Mouse (Mus musculus) intestine, embryonic 15.5 days (tissue): Measurements from ENCODE around the gene Mfrp. TPM values are rescaled to one million over a fixed set of nuclear protein-coding genes. Genes with fewer than 3 reads are reported as not detected.

Experiments
- ATAC-seq: fragments of 200-750 bp; cut with Nextera tagmentation; 2 replicates; pipeline ENCODE4 v1.8.0; 2017; ENCODE audit warnings: moderate TSS enrichment, moderate library complexity
- H3K27ac ChIP-seq: fragments of 300-500 bp; sonication (generic); 2 replicates; pipeline ENCODE4 v1.5.1; 2015; ENCODE audit warnings: mild to moderate bottlenecking, inconsistent platforms
- H3K27me3 ChIP-seq: fragments of 300-500 bp; sonication (generic); replicated peaks from 2 replicates; pipeline ENCODE4 v1.6.1; 2015; ENCODE audit warnings: inconsistent platforms
- H3K36me3 ChIP-seq: fragments of 300-500 bp; sonication (generic); 2 replicates; pipeline ENCODE4 v1.6.1; 2015; ENCODE audit warnings: inconsistent platforms
- H3K4me1 ChIP-seq: fragments of 300-500 bp; sonication (generic); replicated peaks from 2 replicates; pipeline ENCODE4 v1.6.1; 2015; ENCODE audit warnings: inconsistent platforms
- H3K4me2 ChIP-seq: fragments of 300-500 bp; sonication (generic); replicated peaks from 2 replicates; pipeline ENCODE4 v1.6.1; 2015; ENCODE audit warnings: mild to moderate bottlenecking, inconsistent platforms
- H3K4me3 ChIP-seq: fragments of 300-500 bp; sonication (generic); replicated peaks from 2 replicates; pipeline ENCODE4 v1.5.1; 2015; ENCODE audit warnings: inconsistent platforms
- H3K9ac ChIP-seq: fragments of 300-500 bp; sonication (generic); 2 replicates; pipeline ENCODE4 v1.6.1; 2015; ENCODE audit warnings: inconsistent platforms
- H3K9me3 ChIP-seq: fragments of 300-500 bp; sonication (generic); 2 replicates; pipeline ENCODE4 v1.6.1; 2016; ENCODE audit warnings: inconsistent platforms
- WGBS: fragments of 180-500 bp; shearing (Covaris S2); methylation state at CpG from one replicate; pipeline ENCODE4 v1.1.7; 2015; 5-methylcytosine and 5-hydroxymethylcytosine counted together
- polyA plus RNA-seq: library from polyadenylated mRNA; unstranded; fragments of >200 nt; fragmentation: Nextera tagmentation; extraction: Ambion mirVana; gene quantifications from 2 replicates; pipeline ENCODE4 v1.2.1, GENCODE M21; 2015

Mfrp gene
- polyA plus RNA-seq, 1 experiment from 2014 or later = 0.06 TPM

DNA sequence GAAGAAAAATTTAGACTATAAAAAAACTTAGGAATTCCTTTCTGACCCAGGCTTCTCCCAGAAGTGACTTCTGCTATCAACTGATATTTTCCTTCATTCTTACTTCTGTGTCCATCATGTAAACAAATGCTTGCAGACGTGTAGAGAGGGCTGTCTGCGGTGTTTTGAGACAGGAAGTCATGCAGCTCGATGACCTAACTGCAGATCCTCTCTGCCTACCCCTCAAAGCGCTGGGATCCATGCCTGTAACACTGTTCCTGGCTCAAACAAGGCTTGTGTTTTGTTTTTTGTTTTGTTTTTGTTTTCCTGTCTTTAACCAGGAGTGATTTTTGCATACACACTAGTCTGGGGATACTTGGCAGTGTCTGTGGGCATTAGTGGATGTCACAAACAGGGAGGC lies 36.3 kb downstream of the Mfrp start:
- Histone ChIP-seq H3K36me3 (peaks cover 18% of the 10 kb centered on the region), H3K4me3 (no peak overlapping the region), H3K9ac (no peak overlapping the region), H3K9me3 (no peaks in the 10 kb centered on the region), H3K27ac (no peak overlapping the region), H3K27me3 (peaks cover 18% of the 10 kb centered on the region), H3K4me1 (peaks cover 28% of the 10 kb centered on the region), H3K4me2 (no peak overlapping the region)
- no peak for ATAC-seq
- WGBS = 47% methylated on average over 4 of the region's 4 CpGs

GRCm38 (mm10) chr9:44141951-44142350 lies 40.4 kb downstream of the Mfrp start:
- no peak overlapping the region for H3K27ac ChIP-seq
- H3K4me2 ChIP-seq = no peak overlapping the region
- WGBS = 70% methylated on average over 5 of the region's 5 CpGs
- H3K4me3 ChIP-seq = no peak overlapping the region
- H3K9me3 ChIP-seq = no peaks in the 10 kb centered on the region
- peaks cover 27% of the 10 kb centered on the region for H3K36me3 ChIP-seq
- no peak overlapping the region for H3K9ac ChIP-seq
- H3K4me1 ChIP-seq = no peaks in the 10 kb centered on the region
- no peak for ATAC-seq
- no peaks in the 10 kb centered on the region for H3K27me3 ChIP-seq

DNA sequence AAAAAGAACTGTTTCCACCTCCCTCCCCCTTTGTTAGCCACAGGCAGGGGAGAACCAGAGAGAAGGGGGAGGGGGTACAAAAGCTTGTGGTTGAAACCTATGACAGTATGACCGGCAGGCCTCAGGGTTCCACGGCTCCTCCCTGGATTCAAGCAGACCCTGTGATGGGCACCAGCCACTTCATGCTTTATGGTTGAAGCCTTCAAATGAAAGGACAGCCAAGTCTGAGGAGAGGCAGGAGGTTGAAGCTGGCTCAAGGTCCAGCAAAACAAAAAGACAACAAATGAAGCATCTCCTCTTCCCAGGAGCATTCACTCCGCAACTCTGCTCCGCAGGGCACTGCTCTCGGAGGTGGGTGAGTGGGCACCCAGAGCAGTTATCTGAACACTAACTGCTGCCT lies 41.9 kb downstream of the Mfrp start:
- no peak for ATAC-seq
- H3K36me3 ChIP-seq = peaks cover 25% of the 10 kb centered on the region
- whole genome bisulfite sequencing = 79% methylated on average over 5 of the region's 5 CpGs
- no peaks in the 10 kb centered on the region for H3K27me3 ChIP-seq
- no peak overlapping the region for H3K4me3 ChIP-seq
- H3K4me2 ChIP-seq = no peak overlapping the region
- H3K9ac ChIP-seq = no peak overlapping the region
- no peaks in the 10 kb centered on the region for H3K9me3 ChIP-seq
- H3K27ac ChIP-seq = peak overlapping the region; percentile 40; the same call in 1 of the 2 replicates
- H3K4me1 ChIP-seq = no peaks in the 10 kb centered on the region

GRCm38 (mm10) chr9:44144023-44144717 lies 42.6 kb downstream of the Mfrp start:
- Histone ChIP-seq H3K9me3 (no peaks in the 10 kb centered on the region), H3K4me2 (no peak overlapping the region), H3K36me3 (peaks cover 23% of the 10 kb centered on the region), H3K4me3 (no peak overlapping the region), H3K9ac (no peak overlapping the region), H3K4me1 (no peaks in the 10 kb centered on the region), H3K27ac (no peak overlapping the region), H3K27me3 (no peaks in the 10 kb centered on the region)
- 30% methylated on average over 7 of the region's 8 CpGs for WGBS
- 0 out of 2 replicates have a peak, but pooled peaks have one; percentile 55 for ATAC-seq

DNA sequence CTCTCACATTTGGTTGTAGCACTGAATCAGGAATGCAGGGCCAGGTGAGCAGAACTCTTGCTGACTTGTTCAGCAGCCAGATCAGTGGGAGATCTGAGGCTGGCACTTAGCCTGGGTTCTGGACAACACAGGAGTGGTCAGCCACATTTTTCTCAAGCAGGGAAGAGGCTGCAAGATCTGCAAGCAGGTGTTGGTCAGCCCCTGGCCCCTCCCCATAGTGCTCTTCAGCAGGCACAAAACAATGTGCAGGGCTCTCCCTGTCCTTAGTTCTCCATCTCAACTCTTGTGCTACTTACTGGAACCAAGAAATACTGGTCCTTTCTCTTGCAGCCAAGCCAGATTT lies 43.2 kb downstream of the Mfrp start:
- Histone ChIP-seq H3K27ac (no peak overlapping the region), H3K9ac (no peak overlapping the region), H3K36me3 (peaks cover 23% of the 10 kb centered on the region), H3K4me1 (no peaks in the 10 kb centered on the region), H3K4me2 (no peak overlapping the region), H3K4me3 (no peak overlapping the region), H3K9me3 (no peaks in the 10 kb centered on the region), H3K27me3 (no peaks in the 10 kb centered on the region)
- no peak for ATAC-seq

GRCm38 (mm10) chr9:44147290-44147689 lies 45.8 kb downstream of the Mfrp start:
- H3K4me3 ChIP-seq = no peak overlapping the region
- no peak overlapping the region for H3K9ac ChIP-seq
- H3K9me3 ChIP-seq = no peaks in the 10 kb centered on the region
- H3K27ac ChIP-seq = no peak overlapping the region
- no peak for ATAC-seq
- WGBS = 66% methylated on average over 3 of the region's 3 CpGs
- peaks cover 16% of the 10 kb centered on the region; the same call in 1 of the 2 replicates for H3K36me3 ChIP-seq
- H3K4me2 ChIP-seq = no peak overlapping the region
- no peaks in the 10 kb centered on the region for H3K27me3 ChIP-seq
- H3K4me1 ChIP-seq = no peaks in the 10 kb centered on the region

Other genes starting within 250 kb of the Mfrp start
- 1.8 and 2.1 TPM in 2 replicates for gene Thy1, start 58.3 kb upstream of the Mfrp start, polyA plus RNA-seq
- gene Usp2, start 34.7 kb upstream of the Mfrp start, polyA plus RNA-seq = 10.8 and 16.6 TPM in 2 replicates
- gene C1qtnf5, start 5.5 kb downstream of the Mfrp start, polyA plus RNA-seq = 3.1 and 3.5 TPM in 2 replicates
- 0.10 TPM in 1 of 2 replicates, not detected in the other for gene Gm49380, start 11.8 kb downstream of the Mfrp start, polyA plus RNA-seq
- 56.9 and 57.9 TPM in 2 replicates for gene Rnf26, start 11.8 kb downstream of the Mfrp start, polyA plus RNA-seq
- 40.0 and 43.5 TPM in 2 replicates for gene Mcam, start 32.7 kb downstream of the Mfrp start, polyA plus RNA-seq
- gene Cbl, start 132.3 kb downstream of the Mfrp start, polyA plus RNA-seq = 13.2 and 14.8 TPM in 2 replicates
- not detected in 2 replicates for gene Ccdc153, start 138.9 kb downstream of the Mfrp start, polyA plus RNA-seq
- gene Pdzd3, start 149.7 kb downstream of the Mfrp start, polyA plus RNA-seq = 11.7 and 12.9 TPM in 2 replicates
- 5.5 and 5.9 TPM in 2 replicates for gene Nlrx1, start 166.9 kb downstream of the Mfrp start, polyA plus RNA-seq
- 2.5 and 2.9 TPM in 2 replicates for gene Abcg4, start 186.9 kb downstream of the Mfrp start, polyA plus RNA-seq
- gene Hinfp, start 203.9 kb downstream of the Mfrp start, polyA plus RNA-seq = 19.9 and 21.2 TPM in 2 replicates
- gene C2cd2l, start 218.6 kb downstream of the Mfrp start, polyA plus RNA-seq = 6.8 and 10.6 TPM in 2 replicates
- 38.2 and 38.6 TPM in 2 replicates for gene Dpagt1, start 224.3 kb downstream of the Mfrp start, polyA plus RNA-seq
- 280 and 298 TPM in 2 replicates for gene H2afx, start 233.0 kb downstream of the Mfrp start, polyA plus RNA-seq
- 128 and 141 TPM in 2 replicates for gene Hmbs, start 242.5 kb downstream of the Mfrp start, polyA plus RNA-seq